Mouse (Mus musculus): ENCODE results near the gene Fanci.
A peak's percentile ranks its signal among the peaks of the same experiment; 100 is the strongest.

Fanci gene

DNA sequence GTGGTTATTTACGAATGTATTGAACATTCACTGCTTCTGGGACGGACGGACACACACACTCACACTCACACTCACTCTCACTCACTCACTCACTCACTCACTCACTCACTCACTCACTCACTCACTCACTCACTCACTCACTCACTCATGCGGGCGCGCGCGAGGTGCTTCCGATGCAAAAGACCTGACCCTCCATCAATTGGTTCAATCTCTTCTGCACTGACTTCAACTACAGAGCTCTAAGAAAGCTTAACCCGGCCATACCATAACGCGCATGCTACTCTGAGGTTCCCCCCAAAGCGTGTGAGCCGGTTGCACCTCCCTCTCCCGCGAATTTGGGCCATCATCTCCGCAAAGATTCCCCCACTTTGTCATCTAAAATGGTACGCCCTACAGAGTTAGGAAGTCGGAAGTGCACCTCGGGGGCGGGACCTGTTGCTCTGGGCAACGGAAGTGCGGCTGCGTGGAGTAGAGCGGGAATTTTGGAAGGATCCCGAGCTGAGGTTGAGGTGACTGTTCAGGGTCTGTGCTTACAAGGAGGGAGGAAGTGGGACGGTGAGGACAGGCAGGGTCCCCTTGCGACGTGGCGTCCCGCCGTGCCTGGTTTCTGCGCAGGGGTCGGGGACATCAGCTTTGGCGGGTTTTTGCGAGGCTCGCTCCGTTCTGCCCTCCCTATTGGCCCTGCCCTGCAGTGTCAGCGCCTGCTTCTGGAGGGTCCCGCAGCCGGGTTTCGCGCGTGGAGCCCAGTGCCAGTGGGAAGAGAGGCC is at the start of gene Fanci:
Gene Fanci (plus strand): TSS at position 47 of the 767 bp plus-strand sequence.
- peak; percentile 93 for DNase-seq

DNA sequence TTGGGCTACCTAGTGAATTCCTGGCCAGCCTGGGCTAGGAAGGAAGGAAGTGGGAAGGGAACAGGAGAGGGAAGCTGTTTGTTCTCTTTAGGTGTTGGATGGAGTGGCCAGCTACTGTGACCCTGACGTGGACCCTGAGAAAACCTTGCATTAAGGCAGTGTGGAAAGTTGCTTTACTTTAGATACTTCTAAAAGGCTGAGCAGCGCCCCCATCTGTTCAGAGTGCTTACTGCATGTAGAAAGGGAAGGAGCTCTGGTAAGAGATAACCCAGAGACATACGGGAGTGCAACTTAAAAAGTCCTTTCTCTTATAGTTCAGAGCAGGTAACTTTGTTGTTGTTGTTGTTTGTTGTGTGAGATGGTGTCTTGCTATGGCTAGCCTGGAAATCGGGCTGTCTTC is 45.8 kb upstream of the Fanci start:
- peak; percentile 36 for DNase-seq

DNA sequence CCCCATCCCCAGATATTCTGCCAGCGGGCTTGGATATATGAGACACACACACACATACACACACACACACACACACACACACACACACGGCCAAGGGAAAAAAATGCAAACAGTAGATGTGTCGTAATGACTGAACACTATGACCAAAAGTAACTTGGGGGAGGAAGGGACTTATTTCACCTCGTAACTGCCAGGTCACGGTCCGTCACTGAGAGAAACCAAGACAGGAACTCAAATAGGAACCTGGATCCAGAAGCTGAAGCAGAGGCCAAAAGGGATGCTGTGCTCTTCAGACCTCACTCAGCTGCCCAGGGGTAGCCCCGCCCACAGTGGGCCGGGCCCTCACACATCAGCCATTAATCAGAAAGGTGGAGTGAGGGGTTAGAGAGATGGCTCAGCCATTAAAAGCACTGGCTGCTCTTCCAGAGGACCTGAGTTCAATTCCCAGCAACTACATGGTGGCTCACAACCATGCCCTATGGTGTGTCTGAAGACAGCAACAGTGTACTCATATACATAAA is 45.1 kb upstream of the Fanci start:
- no peak for DNase-seq

DNA sequence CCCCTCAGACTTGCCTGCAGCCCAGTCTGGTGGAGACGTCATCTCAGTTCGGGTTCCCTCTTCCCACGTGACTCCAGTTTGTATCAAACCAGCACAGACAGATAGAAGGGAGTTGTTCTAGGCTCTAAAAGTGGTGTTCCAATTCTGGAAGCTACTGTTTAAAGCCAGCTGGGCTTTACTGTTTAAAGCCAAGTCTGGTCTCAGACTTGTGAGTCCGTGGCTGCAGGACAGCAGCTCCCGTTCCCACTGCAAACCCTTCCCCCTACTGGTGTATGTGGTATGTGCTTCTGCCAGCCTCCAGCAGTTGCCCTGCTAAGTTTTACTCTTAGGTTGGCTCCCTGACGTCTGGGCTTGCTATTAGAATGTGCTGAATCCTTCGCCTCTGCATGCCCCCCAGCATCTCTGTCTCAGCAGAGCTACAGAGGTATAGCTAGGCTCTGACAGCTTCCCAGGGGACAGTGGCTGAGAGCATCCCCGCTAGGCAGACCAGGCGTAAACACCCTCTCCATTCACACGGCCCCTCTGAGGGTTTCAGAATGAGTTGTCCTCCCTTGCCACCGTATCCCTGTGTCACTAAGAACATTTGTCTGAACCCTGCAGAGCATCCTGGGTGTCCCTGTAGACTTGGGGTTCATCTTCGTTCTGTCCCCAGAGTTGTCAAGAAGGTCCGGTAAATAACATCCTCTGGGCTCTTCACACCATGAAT is 44.5 kb upstream of the Fanci start:
- no peak for DNase-seq

DNA sequence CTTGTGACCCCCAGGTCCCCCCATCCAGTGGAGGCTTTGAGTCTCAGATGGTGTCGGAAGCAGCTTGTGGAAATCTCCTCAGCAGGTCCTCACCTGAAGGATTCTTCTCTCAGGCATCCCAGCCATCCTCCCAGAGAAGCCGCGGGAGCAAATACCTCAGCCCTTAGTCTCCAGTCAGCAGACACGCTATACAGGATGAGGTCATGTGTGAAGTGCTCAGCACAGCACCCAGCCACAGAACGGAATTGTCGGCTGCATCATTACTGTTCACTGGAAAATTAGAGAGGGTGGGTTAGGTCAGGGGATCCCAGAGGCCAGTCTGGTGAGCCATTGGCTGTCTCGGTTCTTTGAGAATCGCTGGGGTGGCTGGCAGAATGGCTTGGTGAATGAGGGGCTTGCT is 42.9 kb upstream of the Fanci start:
- DNase-seq: no peak

DNA sequence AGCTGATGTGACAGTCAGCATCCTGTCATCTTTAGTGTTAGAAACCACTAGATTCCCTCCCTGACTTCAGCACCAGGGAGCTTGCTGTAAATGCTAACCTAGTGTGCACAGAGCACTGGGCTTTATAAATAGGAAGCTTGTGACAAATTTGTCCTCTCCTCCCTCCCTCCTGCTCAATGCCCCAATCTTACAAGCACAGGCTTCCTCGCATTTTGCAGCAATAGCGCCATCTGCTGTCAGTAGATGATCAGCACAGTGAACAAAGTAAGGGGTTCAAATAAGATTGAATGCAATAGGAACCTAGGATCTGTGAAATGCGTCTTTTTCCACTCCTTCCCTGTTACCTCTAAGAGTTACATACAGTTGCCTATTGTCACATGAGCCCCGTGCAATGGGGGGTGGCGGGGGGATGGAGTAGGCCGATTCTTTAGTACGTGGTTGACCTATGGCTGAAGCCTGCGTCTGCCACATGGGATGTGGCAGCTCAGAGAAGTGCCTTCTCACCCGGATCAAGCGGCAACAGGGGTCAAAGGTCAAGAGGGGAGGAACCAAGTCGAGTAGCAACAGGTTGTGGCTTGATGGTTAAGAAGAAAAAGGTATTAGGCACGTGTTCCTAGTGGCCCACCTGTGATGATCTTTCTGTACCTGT is 41.9 kb upstream of the Fanci start:
- DNase-seq: peak; percentile 74

DNA sequence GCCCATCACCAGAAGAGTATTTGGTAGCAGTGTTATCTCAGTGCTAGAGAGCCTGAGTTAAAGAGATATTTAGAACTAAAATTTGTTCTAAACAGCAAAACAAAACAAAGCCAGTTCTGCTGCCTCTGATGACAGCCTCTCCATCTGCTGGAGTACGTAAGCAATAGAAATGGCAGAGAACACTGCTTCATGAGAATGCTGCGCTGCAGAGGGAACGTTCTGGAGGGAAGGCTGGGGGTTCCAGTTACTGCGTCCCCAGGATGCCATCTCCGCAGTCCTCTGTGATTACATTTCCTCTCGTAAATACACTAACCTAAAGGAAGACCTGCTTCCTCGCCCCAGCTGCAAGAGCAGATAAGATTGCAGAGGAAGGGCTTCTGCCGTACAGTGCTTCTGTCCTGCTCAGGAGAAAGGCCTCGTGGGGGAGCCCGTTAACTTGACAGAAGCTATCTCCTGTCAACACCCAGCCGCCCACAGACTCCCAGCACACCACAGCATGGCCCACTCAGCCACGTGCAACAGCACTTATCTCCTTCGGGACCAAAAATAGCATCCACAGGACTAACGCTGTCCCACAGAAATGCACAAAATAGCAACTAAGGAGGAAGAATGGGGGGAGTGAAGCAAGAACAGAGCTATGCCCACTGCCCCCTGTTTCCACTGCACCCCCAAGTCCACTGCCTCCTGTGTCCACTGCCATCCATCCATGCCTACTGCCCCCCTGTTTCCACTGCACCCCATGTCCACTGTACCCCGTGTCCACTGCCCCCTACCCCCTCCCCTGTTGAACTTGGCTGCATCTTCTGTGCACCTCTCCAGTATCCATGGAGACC is 33.2 kb upstream of the Fanci start:
- no peak for DNase-seq

DNA sequence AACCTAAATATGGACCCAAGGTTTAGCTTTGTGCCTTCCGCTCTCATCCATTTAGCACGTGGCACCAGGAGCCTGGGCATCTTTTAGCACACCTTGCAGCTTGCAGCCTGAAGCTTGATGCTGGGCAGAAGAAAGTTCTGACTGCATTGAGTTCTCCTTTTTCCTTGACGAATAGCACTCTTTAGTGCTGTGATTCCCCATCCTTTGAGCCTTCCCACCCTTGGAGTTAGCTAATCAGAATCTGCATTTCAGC is 32.6 kb upstream of the Fanci start:
- DNase-seq: no peak

DNA sequence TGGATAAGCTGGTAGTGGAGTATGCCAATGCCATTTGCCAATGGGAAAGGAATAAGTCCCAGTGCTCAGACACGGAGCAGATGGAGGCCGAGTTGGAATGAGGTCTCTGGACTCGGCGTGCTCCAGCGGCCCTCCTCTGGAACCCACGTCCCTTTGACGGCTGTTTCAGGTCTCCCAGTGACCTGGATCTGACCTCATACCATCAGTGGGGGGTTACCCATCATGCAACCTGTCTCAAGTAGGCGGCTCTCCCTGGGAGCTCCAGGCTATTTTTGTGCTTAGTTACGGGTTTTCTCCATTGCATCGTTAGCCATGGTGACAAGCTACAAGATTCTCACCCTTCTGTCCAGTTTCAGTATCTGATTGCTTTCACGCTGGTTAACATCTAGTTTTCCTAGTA is 31.7 kb upstream of the Fanci start:
- DNase-seq: no peak

DNA sequence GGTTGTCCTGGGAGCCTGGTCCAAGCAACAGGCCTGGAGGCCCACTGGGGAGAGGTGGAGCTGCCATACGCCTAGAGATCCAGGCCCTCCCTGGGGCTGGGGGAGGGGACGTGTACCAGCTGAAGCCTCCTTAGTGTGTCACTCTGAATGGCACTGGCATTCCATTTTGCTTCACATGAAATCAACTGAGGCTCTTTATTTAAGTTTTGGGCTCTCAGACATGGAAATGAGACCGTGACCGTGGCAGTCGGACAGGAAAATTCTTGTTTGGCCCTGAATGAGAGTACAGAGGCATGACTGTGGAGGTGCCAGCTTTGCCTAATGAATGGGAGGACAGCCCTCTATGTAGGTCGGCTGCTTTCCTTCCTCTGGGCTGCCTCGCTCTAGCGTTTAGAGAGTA is 29.5 kb upstream of the Fanci start:
- DNase-seq: no peak

DNA sequence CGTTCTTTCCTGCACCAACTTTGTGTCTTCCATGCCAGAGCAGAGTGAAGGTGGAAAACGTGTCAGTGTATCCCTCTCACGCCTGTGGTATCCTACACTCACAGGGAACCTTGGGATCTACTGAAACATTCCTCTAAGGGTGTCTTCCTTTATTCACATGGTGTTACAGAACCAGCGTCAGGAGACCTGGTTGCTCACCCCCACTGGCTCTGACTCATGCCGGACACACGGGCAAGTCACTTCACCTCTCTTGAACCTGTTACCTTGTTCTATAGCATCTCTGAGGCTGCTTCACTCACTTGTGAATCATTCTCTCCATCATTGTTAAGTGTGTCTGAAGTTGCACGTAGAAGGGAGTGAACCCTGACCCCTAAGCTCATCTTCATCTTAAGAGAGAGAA is 28.9 kb upstream of the Fanci start:
- DNase-seq: no peak

DNA sequence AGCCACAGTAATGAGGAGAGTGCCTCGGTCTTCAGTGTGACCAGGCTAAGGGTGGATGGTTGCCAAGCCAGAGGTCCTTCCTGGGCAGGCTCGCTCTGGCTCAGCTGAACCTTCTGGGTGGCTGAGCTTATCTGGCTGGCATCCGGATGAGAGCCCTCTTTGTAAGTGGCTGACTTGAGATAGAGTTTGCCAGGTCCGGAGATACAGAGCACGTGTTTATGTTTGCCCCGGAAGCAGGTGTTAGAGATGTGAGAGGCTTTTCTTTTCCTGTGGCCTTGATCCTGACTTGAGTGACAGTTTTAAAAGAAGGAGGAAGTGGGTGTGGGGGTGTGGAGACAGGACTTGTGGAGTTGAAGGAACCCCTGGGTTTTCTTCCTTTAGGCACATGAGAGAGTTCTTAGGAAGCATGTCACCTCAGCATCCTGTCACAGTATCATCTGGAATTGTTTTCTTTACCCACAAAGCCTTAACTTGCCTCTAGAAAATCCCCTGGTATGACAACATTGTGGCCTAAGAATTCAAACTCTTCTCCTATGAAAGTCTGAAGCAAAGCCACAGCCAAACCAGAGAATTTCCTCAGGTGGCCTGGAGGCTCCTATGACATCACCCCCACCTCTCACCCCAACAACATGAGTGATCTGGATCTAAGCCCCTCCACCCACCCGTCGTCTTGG is 28.2 kb upstream of the Fanci start:
- DNase-seq: no peak

DNA sequence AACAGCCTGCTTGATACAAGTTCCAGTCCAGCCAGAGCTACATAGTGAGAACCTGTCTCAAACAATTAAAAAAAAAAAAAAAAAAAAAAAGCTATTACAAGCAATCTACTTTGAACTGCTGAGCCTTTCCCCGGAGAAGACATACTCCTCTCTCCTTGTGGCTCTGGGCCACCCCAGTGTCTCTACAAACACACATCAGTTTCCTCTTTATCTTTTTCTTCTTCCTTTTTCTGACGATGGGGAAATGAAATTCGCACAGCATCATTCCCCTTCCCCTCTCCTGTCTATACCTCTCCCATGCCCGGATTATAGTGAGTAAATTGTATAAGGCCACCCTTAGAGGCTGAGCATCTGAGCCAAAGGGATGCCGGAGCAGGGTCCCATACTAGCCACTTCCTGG is 23.1 kb upstream of the Fanci start:
- DNase-seq: no peak

DNA sequence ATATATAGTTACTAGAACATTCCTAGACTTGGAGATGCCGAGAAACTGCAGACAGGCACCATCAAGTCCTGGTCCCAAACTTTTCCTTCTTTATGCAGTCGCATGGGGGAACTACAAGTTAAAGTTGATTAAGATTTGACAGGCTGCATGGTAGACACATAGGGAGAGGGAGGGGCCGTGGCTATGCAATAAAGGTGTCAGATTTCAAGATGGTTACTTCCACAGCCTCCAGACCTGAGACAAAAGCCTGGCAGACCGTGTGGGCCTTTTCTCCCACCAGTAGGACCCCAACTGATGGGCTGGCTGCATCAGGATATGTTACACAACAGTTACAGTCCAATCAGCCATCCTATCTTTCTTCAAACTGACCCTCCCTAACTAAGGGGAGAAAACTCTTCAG is 22.3 kb upstream of the Fanci start:
- DNase-seq: no peak

DNA sequence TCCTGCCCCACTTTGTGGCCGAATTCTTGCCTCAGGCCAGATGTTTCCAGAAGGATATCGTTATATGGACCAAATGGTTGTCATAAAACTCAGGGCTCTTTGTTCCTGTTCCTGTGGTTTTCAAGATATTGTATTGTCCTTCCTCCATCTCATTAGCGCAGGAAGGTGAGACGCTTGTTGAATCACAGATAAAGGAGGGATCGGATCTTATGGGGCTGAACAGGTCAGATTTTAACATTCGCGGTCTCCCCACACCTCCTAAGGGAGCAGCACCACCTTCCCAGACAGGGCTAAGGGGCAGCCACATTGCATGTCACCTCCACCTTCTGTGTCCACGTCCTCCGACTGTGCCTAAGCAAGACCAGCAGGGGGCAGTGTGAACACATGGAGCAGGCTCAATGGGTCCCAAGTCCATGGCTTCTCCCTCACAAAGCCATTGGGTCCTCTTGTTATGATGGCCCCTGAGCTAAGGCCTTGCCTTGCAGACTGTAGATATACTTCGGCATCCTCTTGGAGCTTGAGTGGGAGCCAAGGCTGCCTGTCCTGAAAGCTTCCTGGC is 20.3 kb upstream of the Fanci start:
- peak; percentile 39 for DNase-seq

DNA sequence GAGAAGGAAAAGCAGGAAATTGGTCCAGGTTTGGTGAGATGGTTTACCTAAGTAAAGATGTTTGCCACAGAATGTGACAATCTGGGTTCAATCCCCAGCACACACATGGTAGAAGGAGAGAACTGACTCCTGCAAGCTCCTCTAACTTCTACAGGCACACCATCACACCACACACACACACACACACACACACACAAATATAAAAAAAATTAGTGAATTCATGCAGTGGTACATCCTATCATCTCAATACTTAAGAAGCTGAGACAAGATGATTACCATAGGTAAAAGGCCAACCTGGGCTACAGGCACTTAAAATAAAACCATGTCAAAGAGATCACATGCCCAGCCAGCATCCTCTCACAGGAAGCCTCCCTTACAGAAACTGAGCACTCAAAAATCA is 17.7 kb upstream of the Fanci start:
- DNase-seq: no peak

DNA sequence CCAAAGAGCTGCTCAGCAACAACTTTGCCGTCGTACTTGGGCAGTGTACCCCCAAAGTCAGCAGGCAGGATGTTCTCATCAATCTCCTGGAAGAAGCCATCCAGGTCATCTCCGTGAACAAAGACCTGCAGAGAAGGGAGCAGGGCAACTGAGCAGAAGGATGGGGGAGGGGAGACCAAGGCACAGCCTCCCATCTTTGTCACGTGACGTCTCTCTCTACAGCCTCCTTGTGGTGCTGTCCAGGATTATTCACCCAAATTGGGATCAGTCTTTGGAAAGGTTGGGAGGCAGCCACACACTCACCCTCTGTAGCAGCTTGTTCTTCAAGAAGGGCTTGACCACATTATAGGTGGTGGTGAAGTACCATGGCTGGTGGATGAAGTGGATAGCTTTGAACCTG is 16.1 kb upstream of the Fanci start:
- no peak for DNase-seq

DNA sequence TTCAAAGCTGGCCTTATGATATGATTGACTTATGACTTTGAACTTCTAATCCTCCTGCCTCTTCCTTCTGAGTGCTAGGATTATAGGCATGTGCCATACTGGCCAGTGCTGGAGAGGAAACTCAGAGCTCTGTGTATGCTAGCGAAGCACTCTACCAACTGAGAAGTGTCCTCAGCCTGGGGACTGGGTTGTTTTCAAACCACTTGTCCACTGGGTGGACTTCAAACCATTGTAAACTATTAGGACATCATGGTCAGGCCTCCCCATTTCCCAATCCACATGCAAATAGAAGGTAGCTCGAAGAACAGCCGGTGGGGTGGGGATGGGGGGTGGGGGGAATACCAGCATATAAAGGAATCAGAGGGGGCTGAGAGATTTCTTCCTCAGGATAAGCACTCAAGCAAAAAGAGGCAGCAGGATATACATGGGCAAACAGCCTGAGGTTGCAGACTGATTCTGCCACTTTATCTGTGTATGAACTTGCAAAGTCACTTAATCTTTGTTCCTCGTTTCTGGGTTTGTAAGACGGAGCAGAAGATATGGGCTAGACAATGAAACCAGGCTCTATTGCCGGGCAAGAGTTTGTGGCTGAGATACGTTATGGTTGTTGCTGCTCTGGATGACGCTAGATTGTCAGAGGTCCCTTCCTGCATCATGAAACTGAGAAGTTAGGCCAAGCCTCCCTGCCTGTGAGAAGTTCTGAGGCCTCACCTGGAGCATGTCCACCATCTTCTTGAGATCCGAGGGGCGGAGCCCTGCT is 15.0 kb upstream of the Fanci start:
- no peak for DNase-seq

DNA sequence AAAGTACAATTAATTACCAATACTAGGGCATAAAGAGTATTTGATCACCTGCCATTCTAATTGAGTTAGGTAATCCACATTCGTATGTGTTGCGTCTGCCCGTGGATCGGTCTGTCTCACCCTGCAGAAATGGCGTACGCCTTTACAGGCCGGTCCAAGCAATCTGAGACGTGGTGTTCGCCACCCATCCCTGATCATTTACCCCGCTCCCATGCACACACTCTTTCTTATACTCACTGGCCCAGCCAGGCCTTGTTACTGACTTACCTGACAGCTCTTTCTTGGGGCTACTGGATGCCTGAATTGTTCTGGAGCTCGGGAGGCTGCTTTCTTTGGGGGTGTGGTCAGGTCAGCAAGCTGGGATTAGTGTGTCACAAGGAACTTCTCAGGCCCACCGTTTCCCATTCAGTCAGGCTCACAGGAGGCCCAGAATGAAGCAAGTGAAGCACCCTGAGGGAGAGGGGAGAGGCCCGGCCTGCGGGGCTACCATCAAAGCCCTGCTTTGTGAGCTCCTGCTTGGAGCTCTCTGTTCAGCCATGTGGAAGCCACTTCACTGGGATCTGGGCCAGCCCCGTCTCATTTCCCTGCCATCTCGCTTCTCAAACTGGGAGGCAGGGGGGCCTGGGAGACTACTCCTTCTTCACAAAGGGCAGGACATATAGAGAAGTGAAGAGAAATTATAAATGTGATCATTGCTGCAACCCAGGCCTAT is 5.2 kb upstream of the Fanci start, which contains the start of gene Rlbp1:
Gene Rlbp1 (minus strand): TSS at position 627 of the 712 bp plus-strand sequence.
- no peak for DNase-seq

DNA sequence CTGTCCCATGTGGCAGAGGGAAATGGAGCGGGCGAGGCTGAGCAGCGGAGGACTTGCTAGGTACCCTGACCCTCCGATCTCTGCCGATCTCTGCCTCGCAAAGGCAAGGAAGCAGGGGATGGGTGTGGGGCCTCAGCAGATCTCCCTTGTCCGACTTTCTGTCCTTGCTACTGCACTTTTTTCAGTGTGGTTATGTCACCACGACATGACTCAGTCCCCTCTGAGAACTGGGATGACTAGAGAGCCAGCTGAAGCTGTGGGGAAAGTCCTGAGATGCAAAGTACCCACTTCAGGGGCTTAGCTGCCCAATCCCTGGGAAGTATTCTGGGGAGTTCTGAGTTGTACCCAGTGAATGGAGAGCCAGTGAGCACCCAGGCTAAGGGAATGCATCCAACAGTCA is 4.6 kb upstream of the Fanci start:
- DNase-seq: no peak

DNA sequence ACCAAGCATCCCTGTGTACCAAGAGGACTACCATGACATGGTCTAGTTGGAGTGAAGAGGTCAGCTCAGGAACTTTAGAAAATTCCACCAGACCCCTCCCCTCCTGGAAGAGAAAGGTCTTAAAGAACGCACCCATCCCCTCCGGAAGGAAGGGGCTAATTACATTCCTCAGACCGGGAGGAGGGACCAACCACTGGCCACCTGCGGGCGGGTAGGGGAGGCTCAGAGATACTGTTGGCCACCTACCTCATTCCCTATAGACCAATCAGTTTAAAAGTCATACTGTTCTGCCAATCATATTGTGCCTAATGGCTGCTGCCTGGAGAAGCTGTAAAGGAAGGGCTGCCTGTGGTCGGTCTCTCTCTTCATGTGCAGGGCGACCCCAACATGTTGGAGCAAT is 3.7 kb upstream of the Fanci start:
- no peak for DNase-seq
